8 mouse cellular contexts compared by ENCODE assay signal in the genomic region with DNA sequence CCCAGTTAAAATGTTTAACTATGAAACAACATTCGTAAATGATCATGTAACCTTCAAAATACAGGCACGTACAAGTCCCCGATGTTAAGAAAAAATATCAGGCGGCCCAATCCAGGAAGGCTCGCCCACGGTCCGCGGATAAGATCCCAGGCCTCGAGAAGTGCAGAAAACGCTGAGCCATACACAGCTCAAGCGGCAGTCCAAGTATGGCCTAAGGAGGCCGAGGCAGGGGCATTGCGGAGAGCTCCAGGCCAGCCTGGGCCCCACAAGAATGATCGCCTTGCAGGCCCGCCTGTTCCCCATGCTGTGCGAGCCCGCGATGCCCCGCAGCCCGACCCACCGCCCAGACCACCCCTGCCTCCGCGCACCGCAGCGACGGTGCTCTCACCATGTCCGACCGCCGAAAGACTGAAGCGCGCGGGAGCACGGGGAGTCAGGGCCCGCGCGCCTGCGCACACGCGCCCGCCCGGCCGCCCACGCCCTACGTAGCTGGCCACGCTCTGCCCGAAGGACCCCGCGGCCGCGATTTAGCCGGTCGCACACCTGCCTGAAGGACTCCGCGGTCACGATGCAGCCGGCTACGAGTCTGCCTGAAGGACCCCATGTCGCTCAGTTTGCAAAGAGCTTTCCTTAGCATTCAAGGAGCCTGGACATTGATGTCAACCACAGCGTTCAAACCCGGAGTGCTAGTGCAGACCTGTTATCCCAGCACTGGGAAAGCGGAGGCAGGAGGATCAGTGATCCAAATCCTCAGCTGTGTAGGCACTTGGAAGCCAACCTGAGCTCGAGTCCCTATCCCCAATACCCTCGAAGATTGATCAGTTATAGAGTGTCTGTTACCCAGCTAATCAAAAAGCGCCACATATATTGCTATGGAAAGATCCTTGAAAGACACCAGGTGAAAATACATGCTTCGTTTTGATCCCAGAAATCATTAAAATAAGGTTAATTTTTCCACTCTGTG. TPM values are rescaled to one million over a fixed set of nuclear protein-coding genes. Genes with fewer than 3 reads are reported as not detected.
DNase-seq lines count a peak whose midpoint lies in the region; ATAC-seq and TF ChIP-seq lines count a peak whose summit lies in the region.

Gene Rabggtb, minus strand, starts transcription at position 464 of the 964 bp plus-strand sequence.

- no peak for TF ChIP-seq CTCF in E14TG2a.4 (conservative IDR thresholded peaks at IDR 0.05; ENCODE audit: low read length)

- peak; percentile 94 for ATAC-seq in cerebellum, adult (ENCODE audit: insufficient number of reproducible peaks, low FRiP score, low TSS enrichment)
- ATAC-seq in forebrain, embryonic 14.5 days: peak; percentile 99
- peak; percentile 98 for ATAC-seq in neural tube, embryonic 15.5 days (ENCODE audit: low FRiP score)

- WGBS in forebrain, embryonic 14.5 days: under 1% methylated on average over 61 of the region's 65 CpGs
- 1% methylated on average over 65 of the region's 65 CpGs for WGBS in neural tube, embryonic 15.5 days

- peak within 1 kb of the TSS; percentile 91 for H3K27ac ChIP-seq in forebrain, embryonic 14.5 days (ENCODE audit: low read depth, low read length)
- H3K27ac ChIP-seq in neural tube, embryonic 15.5 days (replicated peaks): peak within 1 kb of the TSS; percentile 97

- peaks cover 58% of the 10 kb centered on the region for H3K4me1 ChIP-seq in E14TG2a.4 (replicated peaks; ENCODE audit: low read depth, low read length)
- peaks cover 18% of the 10 kb centered on the region for H3K4me1 ChIP-seq in forebrain, embryonic 14.5 days (ENCODE audit: control insufficient read depth, insufficient read depth, low read length)
- H3K4me1 ChIP-seq in neural tube, embryonic 15.5 days: peaks cover 51% of the 10 kb centered on the region

- peak within 1 kb of the TSS; percentile 93 for H3K9ac ChIP-seq in forebrain, embryonic 14.5 days (ENCODE audit: low read length)
- H3K9ac ChIP-seq in neural tube, embryonic 15.5 days (replicated peaks): peak within 1 kb of the TSS; percentile 93

- peak within 1 kb of the TSS; percentile 79 for H3K4me2 ChIP-seq in forebrain, embryonic 14.5 days (ENCODE audit: low read length)
- H3K4me2 ChIP-seq in neural tube, embryonic 15.5 days: peak within 1 kb of the TSS; percentile 82

- intact Hi-C loops in heart, postnatal 14 days (cut with DNase I): loop anchor here (2.0 kb wide), 1 partner anchor 30 kb away; no protein-coding TSS in a partner anchor

- H3K9me3 ChIP-seq in E14TG2a.4 (ENCODE audit: low read length): no peaks in the 10 kb centered on the region
- no peaks in the 10 kb centered on the region for H3K9me3 ChIP-seq in forebrain, embryonic 14.5 days (replicated peaks; ENCODE audit: control insufficient read depth, low read length)
- no peaks in the 10 kb centered on the region for H3K9me3 ChIP-seq in neural tube, embryonic 15.5 days (replicated peaks)

- DNase-seq in forebrain, embryonic 14.5 days (ENCODE audit: low spot score): peak; percentile 95
- DNase-seq in heart, postnatal 14 days: peak; percentile 97 to 98
- DNase-seq in layer of hippocampus, adult 11-12 months (ENCODE audit: low spot score): peak; percentile 96
- DNase-seq in lung, adult 18-20 months: peak; percentile 93 to 94
- peak; percentile 94 for DNase-seq in testis, postnatal 14 days (ENCODE audit: low spot score)

- H3K4me3 ChIP-seq in E14TG2a.4 (replicated peaks; ENCODE audit: low read length): peak within 1 kb of the TSS; percentile 97
- H3K4me3 ChIP-seq in forebrain, embryonic 14.5 days (ENCODE audit: low read depth, low read length): peak within 1 kb of the TSS; percentile 63
- H3K4me3 ChIP-seq in neural tube, embryonic 15.5 days (replicated peaks): peak within 1 kb of the TSS; percentile 85

- peaks cover 47% of the 10 kb centered on the region for H3K36me3 ChIP-seq in E14TG2a.4 (ENCODE audit: insufficient read depth, low read length)
- peaks cover 36% of the 10 kb centered on the region for H3K36me3 ChIP-seq in forebrain, embryonic 14.5 days (ENCODE audit: control insufficient read depth, insufficient read depth, low read length)
- H3K36me3 ChIP-seq in neural tube, embryonic 15.5 days: peaks cover 30% of the 10 kb centered on the region

- no peaks in the 10 kb centered on the region for H3K27me3 ChIP-seq in E14TG2a.4 (ENCODE audit: insufficient read depth, low read length)
- H3K27me3 ChIP-seq in forebrain, embryonic 14.5 days (replicated peaks; ENCODE audit: control insufficient read depth, insufficient read depth, low read length): no peaks in the 10 kb centered on the region
- H3K27me3 ChIP-seq in neural tube, embryonic 15.5 days (replicated peaks): no peaks in the 10 kb centered on the region

RNA-seq across cellular contexts. Expression of gene Rabggtb, which starts in this region (rescaled TPM):
- polyA plus RNA-seq in forebrain, embryonic 14.5 days (2014; fragmentation: Nextera tagmentation; extraction: Ambion mirVana): 49.1 and 55.4 TPM in 2 replicates
- total RNA-seq in heart, postnatal 14 days (2021): 100 to 1,000 TPM in 1 of 2 experiments, 10 to 100 TPM in 1; 90.2 to 105 TPM
- 53.7 TPM in 2 replicates for polyA plus RNA-seq in neural tube, embryonic 15.5 days (2015; fragmentation: Nextera tagmentation; extraction: Ambion mirVana)

Comparison
In these comparisons a context has a peak if more than half of its experiments do, and no peak if none do; other contexts are left out.
1. Peak in every context shown above with its lines: DNase-seq, ATAC-seq, H3K4me3 ChIP-seq and H3K27ac ChIP-seq.